Mouse (Mus musculus): ENCODE data around the gene Nfkb2.

- no peak for TF ChIP-seq FLI1 (IDR thresholded peaks at IDR 0.05; ENCODE audit: low read length)
- TF ChIP-seq GATA1 (IDR thresholded peaks at IDR 0.05; ENCODE audit: borderline replicate concordance, low read length): no peak
Measured at GRCm38 (mm10) chr19:46357344-46358280, 53.5 kb downstream of the Nfkb2 start.

Measured in megakaryocyte, embryonic 14.5 days (primary cell).